Mouse (Mus musculus) skeletal muscle tissue, postnatal 0 days (tissue): ENCODE measurements around the gene Zfp982. TPM values are rescaled to one million over a fixed set of nuclear protein-coding genes. Genes with fewer than 3 reads are reported as not detected.

ENCODE experiments used
- polyA plus RNA-seq: library from polyadenylated mRNA; unstranded; fragments of >200 nt; fragmentation: Nextera tagmentation; extraction: Ambion mirVana; gene quantifications from 2 replicates; pipeline ENCODE4 v1.2.1, GENCODE M21; 2015

Gene Zfp982
- polyA plus RNA-seq = 2.7 and 3.5 TPM in 2 replicates

DNA sequence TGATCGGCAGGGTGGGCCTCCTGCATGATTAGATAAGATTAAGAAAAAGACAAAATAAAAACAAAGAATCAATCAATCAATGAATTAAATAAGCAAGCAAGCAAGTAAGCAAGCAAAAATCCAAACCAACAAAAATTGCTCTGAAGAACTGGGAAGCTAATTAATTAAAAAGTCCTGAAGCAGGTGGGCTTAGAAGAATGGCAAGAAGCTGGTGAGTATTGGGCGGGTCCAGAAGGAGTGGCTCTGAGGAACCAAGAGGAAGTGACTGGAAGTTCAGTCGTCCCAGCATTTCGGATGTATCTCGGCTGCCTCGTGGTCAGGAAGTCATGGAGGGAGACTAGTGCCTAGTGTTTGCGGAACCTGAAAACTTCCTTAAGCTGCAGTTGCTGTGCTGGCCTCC is at the start of gene Zfp982:
Gene Zfp982 (plus strand): TSS at position 301 of the 400 bp plus-strand sequence.

DNA sequence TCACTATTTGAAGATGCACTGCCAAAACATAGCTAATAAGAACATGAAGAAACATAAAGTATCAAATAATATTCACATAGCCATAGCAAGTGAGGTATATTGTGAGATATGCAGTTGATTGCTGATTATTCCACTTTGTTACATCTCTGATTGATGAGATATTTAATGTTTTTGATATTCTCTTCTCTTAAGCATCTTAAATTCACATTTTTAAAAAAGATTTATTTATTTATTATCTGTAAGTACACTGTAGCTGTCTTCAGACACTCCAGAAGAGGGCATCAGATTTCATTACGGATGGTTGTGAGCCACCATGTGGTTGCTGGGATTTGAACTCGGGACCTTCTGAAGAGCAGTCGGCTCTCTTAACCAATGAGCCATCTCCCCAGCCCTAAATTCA is 47.7 kb downstream of the Zfp982 start, which contains the start of gene Gm16503:
Gene Gm16503 (plus strand): TSS at position 301 of the 400 bp plus-strand sequence.

DNA sequence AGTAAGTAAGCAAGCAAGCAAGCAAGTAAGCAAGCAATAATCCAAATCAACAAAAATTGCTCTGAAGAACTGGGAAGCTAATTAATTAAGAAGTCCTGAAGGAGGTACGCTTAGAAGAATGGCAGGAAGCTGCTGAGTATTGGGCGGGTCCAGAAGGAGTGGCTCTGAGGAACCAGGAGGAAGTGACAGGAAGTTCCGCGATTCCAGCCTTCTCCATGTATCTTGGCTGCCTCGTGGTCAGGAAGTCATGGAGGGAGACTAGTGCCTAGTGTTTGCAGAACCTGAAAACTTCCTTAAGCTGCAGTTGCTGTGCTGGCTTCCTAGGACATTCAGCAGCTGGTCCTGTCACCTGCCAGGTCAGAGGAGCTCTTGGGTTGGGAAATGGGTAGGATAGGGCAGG is 60.9 kb downstream of the Zfp982 start, which contains the start of gene Zfp985:
Gene Zfp985 (plus strand): TSS at position 207 of the 400 bp plus-strand sequence.

Other genes with a start within 250 kb of the Zfp982 start
- gene Zfp988, start 186.7 kb upstream of the Zfp982 start, polyA plus RNA-seq = not detected in 2 replicates
- gene Zfp978, start 131.1 kb upstream of the Zfp982 start, polyA plus RNA-seq = 0.19 and 0.27 TPM in 2 replicates
- gene Gm16503, start 47.8 kb downstream of the Zfp982 start, polyA plus RNA-seq = 0.04 and 0.10 TPM in 2 replicates
- gene Zfp985, start 60.9 kb downstream of the Zfp982 start, polyA plus RNA-seq = 0.06 and 0.11 TPM in 2 replicates
- gene Zfp979, start 150.1 kb downstream of the Zfp982 start, polyA plus RNA-seq = 1.5 and 2.3 TPM in 2 replicates
- gene Zfp534, start 210.1 kb downstream of the Zfp982 start, polyA plus RNA-seq = not detected in 2 replicates